Mouse (Mus musculus): ENCODE results near the gene Rerg. TPM values are rescaled to one million over a fixed set of nuclear protein-coding genes. Genes with fewer than 3 reads are reported as not detected.

The Rerg gene
- 3.4 and 4.1 TPM in 2 replicates for polyA plus RNA-seq (2015; fragmentation: Nextera tagmentation; extraction: Ambion mirVana)

- Histone ChIP-seq H3K4me1 (peaks cover 21% of the 10 kb centered on the region), H3K9me3 (replicated peaks) (no peaks in the 10 kb centered on the region), H3K9ac (peak within 1 kb of the TSS; percentile 58), H3K27ac (no peak within 1 kb of the TSS), H3K4me3 (peak within 1 kb of the TSS; percentile 50), H3K27me3 (peaks cover 18% of the 10 kb centered on the region), H3K4me2 (peak within 1 kb of the TSS; percentile 91), H3K36me3 (ENCODE audit: poor library complexity, severe bottlenecking) (no peaks in the 10 kb centered on the region)
- WGBS = 9% methylated on average over 5 of the region's 5 CpGs
- ATAC-seq = no peak
Measured at GRCm38 (mm10) chr6:137170226-137170625, at the start of gene Rerg. Rerg (minus strand) TSS chr6:137170497.

GRCm38 (mm10) chr6:137217841-137218463 is 47.7 kb upstream of the Rerg start:
- Histone ChIP-seq H3K9me3 (replicated peaks) (no peaks in the 10 kb centered on the region), H3K4me3 (no peak overlapping the region), H3K4me1 (no peaks in the 10 kb centered on the region), H3K27me3 (no peaks in the 10 kb centered on the region), H3K9ac (no peak overlapping the region), H3K27ac (no peak overlapping the region), H3K4me2 (no peak overlapping the region), H3K36me3 (ENCODE audit: poor library complexity, severe bottlenecking) (no peaks in the 10 kb centered on the region)
- ATAC-seq = no peak
- 86% methylated on average over 8 of the region's 8 CpGs for WGBS

GRCm38 (mm10) chr6:137211441-137211840 is 41.1 kb upstream of the Rerg start:
- no peaks in the 10 kb centered on the region for H3K36me3 ChIP-seq (ENCODE audit: poor library complexity, severe bottlenecking)
- no peak for ATAC-seq
- 88% methylated on average over 2 of the region's 2 CpGs for WGBS

GRCm38 (mm10) chr6:137210991-137211390 is 40.7 kb upstream of the Rerg start:
- H3K4me1 ChIP-seq = no peaks in the 10 kb centered on the region
- WGBS = 93% methylated on average over 10 of the region's 10 CpGs
- no peak overlapping the region for H3K4me2 ChIP-seq
- no peaks in the 10 kb centered on the region for H3K27me3 ChIP-seq
- H3K36me3 ChIP-seq (ENCODE audit: poor library complexity, severe bottlenecking) = no peaks in the 10 kb centered on the region
- H3K9me3 ChIP-seq (replicated peaks) = no peaks in the 10 kb centered on the region
- no peak overlapping the region for H3K27ac ChIP-seq
- no peak overlapping the region for H3K4me3 ChIP-seq
- no peak for ATAC-seq
- H3K9ac ChIP-seq = no peak overlapping the region

More at GRCm38 (mm10) chr6:137211441-137211840, 41.1 kb upstream of the Rerg start:
- H3K4me3 ChIP-seq = no peak overlapping the region
- no peaks in the 10 kb centered on the region for H3K27me3 ChIP-seq
- H3K27ac ChIP-seq = no peak overlapping the region
- no peak overlapping the region for H3K9ac ChIP-seq
- no peaks in the 10 kb centered on the region for H3K9me3 ChIP-seq (replicated peaks)
- no peak overlapping the region for H3K4me2 ChIP-seq
- no peaks in the 10 kb centered on the region for H3K4me1 ChIP-seq

GRCm38 (mm10) chr6:137209992-137210391 is 39.7 kb upstream of the Rerg start:
- no peak overlapping the region for H3K9ac ChIP-seq
- no peak overlapping the region for H3K4me3 ChIP-seq
- no peaks in the 10 kb centered on the region for H3K27me3 ChIP-seq
- H3K36me3 ChIP-seq (ENCODE audit: poor library complexity, severe bottlenecking) = no peaks in the 10 kb centered on the region
- H3K9me3 ChIP-seq (replicated peaks) = no peaks in the 10 kb centered on the region
- no peak overlapping the region for H3K4me2 ChIP-seq
- H3K4me1 ChIP-seq = no peaks in the 10 kb centered on the region
- WGBS = 80% methylated on average over 8 of the region's 8 CpGs
- peak; percentile 39; the same call in 1 of the 2 replicates for ATAC-seq
- no peak overlapping the region for H3K27ac ChIP-seq

- WGBS = 93% methylated on average over 6 of the region's 6 CpGs
- no peak overlapping the region for H3K9ac ChIP-seq
- H3K36me3 ChIP-seq (ENCODE audit: poor library complexity, severe bottlenecking) = no peaks in the 10 kb centered on the region
- H3K4me3 ChIP-seq = no peak overlapping the region
- H3K4me2 ChIP-seq = no peak overlapping the region
- H3K4me1 ChIP-seq = no peaks in the 10 kb centered on the region
- no peak for ATAC-seq
- no peak overlapping the region for H3K27ac ChIP-seq
- no peaks in the 10 kb centered on the region for H3K27me3 ChIP-seq
- no peaks in the 10 kb centered on the region for H3K9me3 ChIP-seq (replicated peaks)
Measured at GRCm38 (mm10) chr6:137207126-137207525, 36.8 kb upstream of the Rerg start.

GRCm38 (mm10) chr6:137205662-137206400 is 35.5 kb upstream of the Rerg start:
- 57% methylated on average over 11 of the region's 11 CpGs for WGBS
- no peaks in the 10 kb centered on the region for H3K36me3 ChIP-seq (ENCODE audit: poor library complexity, severe bottlenecking)

GRCm38 (mm10) chr6:137202661-137203060 is 32.4 kb upstream of the Rerg start:
- Histone ChIP-seq H3K9me3 (replicated peaks) (no peaks in the 10 kb centered on the region), H3K27me3 (no peaks in the 10 kb centered on the region), H3K4me2 (no peak overlapping the region), H3K27ac (no peak overlapping the region), H3K4me3 (no peak overlapping the region), H3K9ac (no peak overlapping the region), H3K4me1 (no peaks in the 10 kb centered on the region), H3K36me3 (ENCODE audit: poor library complexity, severe bottlenecking) (no peaks in the 10 kb centered on the region)
- ATAC-seq = no peak
- WGBS = 88% methylated on average over 4 of the region's 4 CpGs

More at GRCm38 (mm10) chr6:137205662-137206400, 35.5 kb upstream of the Rerg start:
- no peaks in the 10 kb centered on the region for H3K27me3 ChIP-seq
- no peaks in the 10 kb centered on the region for H3K9me3 ChIP-seq (replicated peaks)
- ATAC-seq = peak; percentile 58
- H3K9ac ChIP-seq = no peak overlapping the region
- H3K4me2 ChIP-seq = no peak overlapping the region
- no peak overlapping the region for H3K4me3 ChIP-seq
- H3K4me1 ChIP-seq = no peaks in the 10 kb centered on the region
- no peak overlapping the region for H3K27ac ChIP-seq

GRCm38 (mm10) chr6:137201578-137201977 is 31.3 kb upstream of the Rerg start:
- Histone ChIP-seq H3K27me3 (no peaks in the 10 kb centered on the region), H3K9me3 (replicated peaks) (no peaks in the 10 kb centered on the region), H3K36me3 (ENCODE audit: poor library complexity, severe bottlenecking) (no peaks in the 10 kb centered on the region), H3K27ac (no peak overlapping the region), H3K4me2 (no peak overlapping the region), H3K4me1 (no peaks in the 10 kb centered on the region), H3K4me3 (no peak overlapping the region), H3K9ac (no peak overlapping the region)
- ATAC-seq = no peak
- 80% methylated on average over 7 of the region's 7 CpGs for WGBS

GRCm38 (mm10) chr6:137201166-137201565 is 30.9 kb upstream of the Rerg start:
- H3K9ac ChIP-seq = no peak overlapping the region
- H3K4me2 ChIP-seq = no peak overlapping the region
- no peaks in the 10 kb centered on the region for H3K36me3 ChIP-seq (ENCODE audit: poor library complexity, severe bottlenecking)
- no peaks in the 10 kb centered on the region for H3K4me1 ChIP-seq
- ATAC-seq = no peak
- no peak overlapping the region for H3K4me3 ChIP-seq
- no peaks in the 10 kb centered on the region for H3K9me3 ChIP-seq (replicated peaks)
- no peak overlapping the region for H3K27ac ChIP-seq
- WGBS = 84% methylated on average over 3 of the region's 3 CpGs
- H3K27me3 ChIP-seq = no peaks in the 10 kb centered on the region

- WGBS = 30% methylated on average over 6 of the region's 6 CpGs
- Histone ChIP-seq H3K36me3 (ENCODE audit: poor library complexity, severe bottlenecking) (no peaks in the 10 kb centered on the region), H3K9ac (no peak overlapping the region), H3K4me3 (no peak overlapping the region), H3K4me1 (no peaks in the 10 kb centered on the region), H3K27me3 (no peaks in the 10 kb centered on the region), H3K27ac (no peak overlapping the region), H3K4me2 (no peak overlapping the region), H3K9me3 (replicated peaks) (no peaks in the 10 kb centered on the region; the same call in 1 of the 2 replicates)
- ATAC-seq = no peak
Measured at GRCm38 (mm10) chr6:137192063-137192462, 21.8 kb upstream of the Rerg start.

GRCm38 (mm10) chr6:137191026-137191425 is 20.7 kb upstream of the Rerg start:
- H3K27me3 ChIP-seq = no peaks in the 10 kb centered on the region
- no peaks in the 10 kb centered on the region for H3K4me1 ChIP-seq
- no peaks in the 10 kb centered on the region; the same call in 1 of the 2 replicates for H3K9me3 ChIP-seq (replicated peaks)
- no peaks in the 10 kb centered on the region for H3K36me3 ChIP-seq (ENCODE audit: poor library complexity, severe bottlenecking)
- no peak overlapping the region for H3K9ac ChIP-seq
- WGBS = 87% methylated on average over 11 of the region's 11 CpGs
- no peak overlapping the region for H3K27ac ChIP-seq
- no peak overlapping the region for H3K4me3 ChIP-seq
- no peak overlapping the region for H3K4me2 ChIP-seq
- ATAC-seq = no peak
